Mouse (Mus musculus) myocyte (in vitro differentiated cells): Measurements from ENCODE around the gene 1700018F24Rik.

ENCODE experiments used
- CEBPB ChIP-seq: IDR thresholded peaks from 2 replicates; pipeline ENCODE4 v1.6.1; 2011; ENCODE audit warnings: mild to moderate bottlenecking, moderate library complexity; ENCODE audit not compliant: poor library complexity, insufficient read depth, severe bottlenecking
- E2F4 ChIP-seq: IDR thresholded peaks from one replicate; pipeline ENCODE4 v1.6.1; 2011; ENCODE audit warnings: mild to moderate bottlenecking, control low read depth, moderate library complexity; ENCODE audit not compliant: insufficient read depth
- MAX ChIP-seq: IDR thresholded peaks from one replicate; pipeline ENCODE4 v1.6.1; 2011; ENCODE audit warnings: low read depth, mild to moderate bottlenecking, control low read depth
- MYOD1 ChIP-seq, 3 experiments: IDR thresholded peaks; one replicate each; pipeline ENCODE4 v1.6.1; 2011; ENCODE audit warnings: control low read depth in 2 of 3, low read depth in 2 of 3, mild to moderate bottlenecking in 2 of 3, moderate library complexity in 1 of 3; ENCODE audit not compliant: insufficient read length in 2 of 3, control insufficient read depth in 1 of 3
- MYOG ChIP-seq, 3 experiments: IDR thresholded peaks; one replicate each; pipeline ENCODE4 v1.6.1; 2011; ENCODE audit warnings: control low read depth in 2 of 3, low read depth in 2 of 3, mild to moderate bottlenecking in 2 of 3; ENCODE audit not compliant: insufficient read length in 2 of 3, control insufficient read depth in 1 of 3, insufficient read depth in 1 of 3
- POLR2A ChIP-seq: IDR thresholded peaks from one replicate; pipeline ENCODE4 v1.6.1; 2011; ENCODE audit warnings: low read depth, mild to moderate bottlenecking, control low read depth, moderate library complexity; ENCODE audit not compliant: insufficient read length
- POLR2AphosphoS2 ChIP-seq: IDR thresholded peaks from one replicate; pipeline ENCODE4 v1.6.1; 2011; ENCODE audit warnings: low read depth, control low read depth; ENCODE audit not compliant: insufficient read length
- REST ChIP-seq: IDR thresholded peaks from one replicate; pipeline ENCODE4 v1.6.1; 2011; ENCODE audit warnings: mild to moderate bottlenecking, control low read depth, moderate library complexity; ENCODE audit not compliant: insufficient read depth, insufficient read length
- SRF ChIP-seq: IDR thresholded peaks from one replicate; pipeline ENCODE4 v1.6.1; 2011; ENCODE audit warnings: low read depth; ENCODE audit not compliant: control insufficient read depth, insufficient read length
- TCF12 ChIP-seq: IDR thresholded peaks from one replicate; pipeline ENCODE4 v1.6.1; 2011; ENCODE audit warnings: mild to moderate bottlenecking, control low read depth; ENCODE audit not compliant: poor library complexity, insufficient read depth, severe bottlenecking
- TCF3 ChIP-seq: IDR thresholded peaks from one replicate; pipeline ENCODE4 v1.6.1; 2011; ENCODE audit warnings: low read depth, control low read depth; ENCODE audit not compliant: insufficient read length
- USF1 ChIP-seq: IDR thresholded peaks from one replicate; pipeline ENCODE4 v1.6.1; 2011; ENCODE audit warnings: low read depth, mild to moderate bottlenecking, control low read depth, moderate library complexity

- TF ChIP-seq POLR2A (no peak), CEBPB (no peak), USF1 (no peak), MAX (no peak), E2F4 (no peak), TCF12 (no peak), POLR2AphosphoS2 (no peak), MYOG (IDR thresholded peaks at IDR 0.05; ENCODE audit: control insufficient read depth in 1 of 3, insufficient read depth in 1 of 3, insufficient read length in 2 of 3, low read depth in 2 of 3) (no peak), TCF3 (no peak), MYOD1 (IDR thresholded peaks at IDR 0.05; ENCODE audit: control insufficient read depth in 1 of 3, insufficient read length in 2 of 3, low read depth in 2 of 3) (no peak), REST (no peak), SRF (no peak)
These were observed 47.1 kb downstream of the 1700018F24Rik start for GRCm38 (mm10) chr5:145089878-145090277.
